Mouse (Mus musculus) T-helper 17 cell (primary cell): ENCODE results near the gene Dll4.

Experiments used
- in situ Hi-C, 2 experiments: fragments of 300-600 bp; cut with MboI, MseI; formaldehyde crosslinking; loops; 1 replicate in 1 of 2; 2 replicates in 1 of 2; pipeline ENCODE4 v1.15.1; 2025; ENCODE audit warnings: high pct_unique_total_duplicates in 2 of 2

The Dll4 gene

DNA sequence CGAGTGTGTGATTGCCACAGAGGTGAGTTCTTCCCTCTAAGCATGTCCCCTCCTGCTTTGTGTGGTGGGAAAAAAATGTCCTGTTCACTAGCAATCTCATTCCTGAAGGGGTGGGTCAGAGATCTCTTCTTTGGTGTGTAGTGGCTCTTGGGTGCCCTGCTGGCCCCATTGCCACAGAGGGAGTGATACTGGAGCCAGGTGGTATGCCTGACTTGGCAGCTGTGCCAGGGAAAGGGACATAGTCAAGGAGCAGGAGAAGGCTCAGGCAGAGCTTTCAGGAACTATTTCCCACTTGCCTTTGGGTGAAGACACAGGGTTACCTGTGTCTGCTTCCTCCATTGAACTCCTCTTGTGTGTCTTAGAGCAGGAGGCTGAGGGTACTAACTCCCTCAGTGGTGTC lies 8.6 kb downstream of the Dll4 start:
- in situ Hi-C loops, result no loop called here

DNA sequence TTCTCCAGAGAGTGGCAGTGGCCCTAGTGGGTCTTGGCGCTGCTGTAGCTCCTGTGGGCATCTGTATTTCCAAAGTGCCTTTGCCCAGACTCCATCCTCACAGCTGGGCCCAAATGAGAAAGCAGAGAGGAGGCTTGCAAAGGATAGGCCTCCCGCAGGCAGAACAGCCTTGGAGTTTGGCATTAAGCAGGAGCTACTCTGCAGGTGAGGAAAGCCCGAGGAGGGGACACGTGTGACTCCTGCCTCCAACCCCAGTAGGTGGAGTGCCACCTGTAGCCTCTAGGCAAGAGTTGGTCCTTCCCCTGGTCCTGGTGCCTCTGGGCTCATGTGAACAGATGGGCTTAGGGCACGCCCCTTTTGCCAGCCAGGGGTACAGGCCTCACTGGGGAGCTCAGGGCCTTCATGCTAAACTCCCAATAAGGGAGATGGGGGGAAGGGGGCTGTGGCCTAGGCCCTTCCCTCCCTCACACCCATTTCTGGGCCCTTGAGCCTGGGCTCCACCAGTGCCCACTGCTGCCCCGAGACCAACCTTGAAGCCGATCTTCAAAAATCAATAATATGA lies 9.5 kb downstream of the Dll4 start:
- in situ Hi-C loops, result no loop called here

- in situ Hi-C loops, result no loop called here
Observed at GRCm38 (mm10) chr2:119335535-119335934, 10.0 kb downstream of the Dll4 start.

GRCm38 (mm10) chr2:119336002-119336401 lies 10.4 kb downstream of the Dll4 start:
- in situ Hi-C loops, result no loop called here

- in situ Hi-C loops, result no loop called here
Observed at GRCm38 (mm10) chr2:119336470-119336869, 10.9 kb downstream of the Dll4 start.

GRCm38 (mm10) chr2:119337425-119338265 lies 12.1 kb downstream of the Dll4 start:
- in situ Hi-C loops, result no loop called here

GRCm38 (mm10) chr2:119344537-119345138 lies 19.1 kb downstream of the Dll4 start:
- in situ Hi-C loops, result no loop called here

DNA sequence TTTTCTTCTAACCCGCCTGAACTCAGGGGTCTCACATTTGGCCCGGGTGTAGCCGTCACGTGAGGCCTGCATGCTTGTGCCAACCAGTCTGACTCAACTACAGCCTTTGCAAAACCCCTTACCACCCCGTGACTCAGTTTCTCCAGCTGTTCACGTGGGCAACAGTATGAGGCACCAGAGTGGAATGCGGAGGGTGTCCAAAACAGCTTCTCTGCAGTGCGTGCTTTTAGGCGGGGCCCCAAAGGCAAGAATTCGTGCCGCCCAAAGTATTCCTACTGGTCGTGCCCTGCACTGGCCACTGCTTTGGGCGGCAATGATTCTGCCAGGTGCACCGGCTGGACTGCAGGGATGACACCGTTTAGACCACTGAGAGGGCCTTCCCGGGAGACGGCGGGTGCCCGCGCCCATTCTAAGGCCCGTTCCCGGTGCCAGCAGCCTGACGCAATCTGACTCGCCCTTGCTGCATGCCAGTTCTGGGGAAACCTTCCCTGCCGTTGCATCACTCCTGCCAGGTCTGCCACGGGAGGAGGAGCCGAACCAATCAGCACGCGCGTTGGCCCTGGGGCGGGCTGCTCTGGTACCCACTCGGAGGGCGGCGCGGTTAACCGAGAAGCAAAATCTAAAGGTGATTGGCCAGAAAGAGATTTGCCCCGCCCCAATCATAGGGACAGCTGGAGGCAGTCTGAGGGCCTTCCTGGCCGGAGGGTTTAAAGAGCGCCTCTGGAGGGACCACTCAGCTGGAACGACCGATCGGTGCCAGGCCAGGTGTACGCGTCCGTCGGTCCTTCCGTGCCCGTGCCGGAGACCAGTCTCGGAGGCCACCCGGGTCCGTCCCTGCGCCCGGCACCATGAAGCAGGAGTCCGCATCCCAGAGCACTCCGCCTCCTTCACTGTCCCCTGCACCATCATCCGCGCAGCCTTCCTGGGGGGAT lies 25.2 kb downstream of the Dll4 start, which contains the start of gene Chac1:
Gene Chac1 (plus strand): TSS at position 675 of the 932 bp plus-strand sequence.
- in situ Hi-C loops, result no loop called here

DNA sequence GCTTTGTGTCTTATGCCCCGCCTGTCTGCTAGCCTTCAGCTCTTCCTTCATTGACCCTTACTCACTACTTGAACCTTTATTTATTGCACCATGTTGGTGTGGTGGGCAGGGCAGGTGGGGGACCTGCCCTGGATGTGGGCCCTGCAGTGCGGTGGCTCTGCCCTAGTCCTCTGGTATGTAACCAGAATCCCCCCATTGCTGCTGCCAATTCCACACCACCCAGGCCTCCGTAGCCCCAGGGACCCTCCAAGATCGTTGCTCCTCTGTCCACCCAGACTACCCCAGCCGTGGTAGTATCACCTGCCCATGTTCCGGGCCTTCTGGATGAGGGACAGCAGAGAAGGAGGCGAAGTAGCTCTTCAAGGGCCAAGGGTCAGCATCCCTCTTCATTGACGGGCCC lies 28.1 kb downstream of the Dll4 start:
- in situ Hi-C loops, result no loop called here

- in situ Hi-C loops, result no loop called here
Observed at GRCm38 (mm10) chr2:119355089-119355488, 29.5 kb downstream of the Dll4 start.

DNA sequence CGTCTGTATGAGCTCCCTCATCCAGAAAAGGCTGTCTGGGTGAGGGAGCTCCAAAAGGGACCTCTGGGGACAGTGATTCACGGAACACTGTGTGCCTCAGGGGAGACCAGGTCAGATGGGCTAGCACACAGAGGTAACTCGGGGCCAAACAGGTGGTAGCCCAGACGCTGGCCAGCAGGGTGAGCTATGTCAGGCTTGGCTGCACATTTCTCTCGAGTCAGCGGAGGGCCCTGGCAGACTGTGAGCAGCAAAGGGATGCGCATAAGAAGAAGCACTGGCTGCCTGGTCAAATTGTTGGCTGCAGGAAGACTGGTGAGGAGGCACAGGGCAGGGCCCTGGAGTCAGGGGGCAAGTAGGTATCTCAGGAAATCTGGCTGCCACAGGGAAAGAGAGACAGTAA lies 30.1 kb downstream of the Dll4 start:
- in situ Hi-C loops, result no loop called here

DNA sequence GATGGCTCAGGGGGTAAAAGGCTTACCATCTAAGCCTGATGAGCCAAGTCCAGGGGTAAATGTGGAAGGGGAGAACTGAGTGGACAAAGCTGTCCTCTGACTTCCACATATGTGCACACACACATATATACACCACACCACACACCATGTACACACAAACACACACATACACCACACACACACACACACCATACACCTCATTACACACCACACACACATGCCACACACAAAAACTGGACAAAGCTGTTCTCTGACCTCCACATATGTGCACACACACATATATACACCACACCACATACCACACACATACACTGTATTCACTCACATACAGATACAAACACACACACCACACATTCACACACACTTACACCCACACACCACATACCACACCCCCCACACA lies 30.7 kb downstream of the Dll4 start:
- in situ Hi-C loops, result no loop called here

DNA sequence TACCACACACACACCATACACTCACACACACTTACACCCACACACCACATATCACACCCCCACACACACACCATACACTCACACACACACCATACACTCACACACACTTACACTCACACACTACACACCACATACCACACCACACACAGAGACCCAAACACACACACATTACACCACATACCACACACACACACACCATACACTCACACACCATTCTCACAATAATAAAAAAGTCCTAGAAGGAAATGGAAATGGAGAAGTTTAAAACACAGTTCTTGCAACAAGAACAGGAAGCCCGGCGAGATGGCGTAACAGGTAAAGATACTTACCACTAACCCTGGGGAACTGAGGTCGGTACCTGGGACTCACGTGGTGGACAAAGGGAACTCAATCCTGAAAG lies 31.2 kb downstream of the Dll4 start:
- in situ Hi-C loops, result no loop called here

DNA sequence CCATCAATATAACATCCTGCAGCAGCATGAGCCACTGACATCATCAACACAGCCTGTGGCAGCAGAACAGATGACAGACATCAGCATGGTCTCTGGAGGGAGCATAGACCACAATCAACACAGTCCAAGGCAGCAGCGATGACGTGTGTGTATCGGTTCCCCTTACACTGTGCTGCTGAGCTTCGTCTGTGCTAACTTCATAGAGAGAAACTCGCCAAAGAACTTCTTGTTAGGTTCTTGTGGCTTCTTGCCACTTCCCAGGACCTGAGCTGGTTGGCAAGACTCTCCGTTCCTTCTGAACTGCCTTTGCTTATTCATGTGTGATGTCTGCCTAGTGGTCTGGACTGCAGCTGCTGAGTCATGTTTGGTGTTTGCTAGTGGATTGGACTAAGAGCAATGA lies 32.7 kb downstream of the Dll4 start:
- in situ Hi-C loops, result no loop called here

- in situ Hi-C loops, result no loop called here
Observed at GRCm38 (mm10) chr2:119359721-119360291, 34.2 kb downstream of the Dll4 start.

- in situ Hi-C loops, result no loop called here
Observed at GRCm38 (mm10) chr2:119364969-119365368, 39.4 kb downstream of the Dll4 start.

- in situ Hi-C loops, result no loop called here
Observed at GRCm38 (mm10) chr2:119367346-119367745, 41.8 kb downstream of the Dll4 start.

- in situ Hi-C loops, result loop anchor here in 1 of 2 experiments (5.0 kb wide), 1 partner anchor 82 kb away; no protein-coding TSS in a partner anchor
Observed at GRCm38 (mm10) chr2:119370116-119370515, 44.5 kb downstream of the Dll4 start.

DNA sequence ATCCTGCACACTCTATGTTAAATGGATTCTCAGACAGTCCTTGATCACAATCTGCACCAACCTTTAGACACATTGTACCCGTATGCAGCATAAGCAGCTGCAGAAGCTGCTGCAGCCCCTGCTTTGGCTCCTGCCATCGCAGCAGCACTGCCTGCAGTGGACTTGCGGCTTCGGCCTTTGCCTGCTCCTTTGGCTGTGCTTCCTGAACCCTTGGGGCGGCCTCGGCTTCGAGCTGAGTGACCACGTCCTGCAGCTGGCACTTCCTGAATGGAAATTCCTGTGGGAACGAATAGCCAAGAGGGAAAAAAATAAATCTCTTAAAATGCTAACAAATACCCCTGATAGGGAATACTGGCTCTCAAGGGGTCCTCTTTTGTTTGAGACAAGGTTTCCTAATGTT lies 51.7 kb downstream of the Dll4 start:
- in situ Hi-C loops, result no loop called here

- in situ Hi-C loops, result no loop called here
Observed at GRCm38 (mm10) chr2:119377826-119378225, 52.2 kb downstream of the Dll4 start.

GRCm38 (mm10) chr2:119379455-119379854 lies 53.9 kb downstream of the Dll4 start:
- in situ Hi-C loops, result no loop called here
